Mouse (Mus musculus): ENCODE measurements around the gene Sec14l1. TPM values are rescaled to one million over a fixed set of nuclear protein-coding genes. Genes with fewer than 3 reads are reported as not detected.

The Sec14l1 gene
- 1.7 TPM for polyA plus RNA-seq (2014; fragmentation: Illumina TruSeq; extraction: RNeasy Lipid Tissue Mini Kit (QIAGEN cat#74804); ENCODE audit: low read depth, low replicate concordance)

GRCm38 (mm10) chr11:117114592-117115345, at the start of gene Sec14l1:
Gene Sec14l1, plus strand, starts transcription at chr11:117115168.

GRCm38 (mm10) chr11:117199282-117200175, 84.6 kb downstream of the Sec14l1 start, which contains the start of gene Sept9:
Gene Sept9, plus strand, starts transcription at chr11:117199661.

Other genes starting within 250 kb of the Sec14l1 start
- not detected for gene Mgat5b, start 196.3 kb upstream of the Sec14l1 start, polyA plus RNA-seq (2014; fragmentation: Illumina TruSeq; extraction: RNeasy Lipid Tissue Mini Kit (QIAGEN cat#74804); ENCODE audit: low read depth, low replicate concordance)
- 9.5 TPM for gene Sept9, start 84.5 kb downstream of the Sec14l1 start, polyA plus RNA-seq (2014; fragmentation: Illumina TruSeq; extraction: RNeasy Lipid Tissue Mini Kit (QIAGEN cat#74804); ENCODE audit: low read depth, low replicate concordance)